Mouse (Mus musculus) ES-E14 (cell line): ENCODE measurements around the gene Rlbp1.

Experiments used
- CHD2 ChIP-seq: IDR thresholded peaks from 2 replicates; pipeline ENCODE4 v1.6.1; 2014; ENCODE audit warnings: mild to moderate bottlenecking, low read depth, low read length, inconsistent platforms
- HCFC1 ChIP-seq: IDR thresholded peaks from 2 replicates; pipeline ENCODE4 v1.6.1; 2012; ENCODE audit warnings: low read length, inconsistent platforms, borderline replicate concordance; ENCODE audit not compliant: insufficient read depth
- MAFK ChIP-seq: IDR thresholded peaks from 2 replicates; pipeline ENCODE4 v1.6.1; 2014; ENCODE audit warnings: mild to moderate bottlenecking, low read depth, low read length, inconsistent platforms; ENCODE audit not compliant: insufficient read depth
- ZC3H11A ChIP-seq: IDR thresholded peaks from 2 replicates; pipeline ENCODE4 v1.6.1; 2012; ENCODE audit warnings: low read depth, mild to moderate bottlenecking, inconsistent platforms, low read length, borderline replicate concordance

GRCm38 (mm10) chr7:79419950-79420349 lies 33.1 kb upstream of the Rlbp1 start:
- TF ChIP-seq HCFC1 = no peak
- TF ChIP-seq CHD2 = no peak
- TF ChIP-seq MAFK = no peak
- TF ChIP-seq ZC3H11A = no peak
